Mouse (Mus musculus) MEL (cell line): ENCODE results near the gene Oxct1. TPM values are rescaled to one million over a fixed set of nuclear protein-coding genes. Genes with fewer than 3 reads are reported as not detected.

Source experiments
- DNase-seq: peaks from one replicate; pipeline ENCODE4 v3.0.0; 2011; ENCODE audit warnings: low read depth, low spot score
- H3K27ac ChIP-seq: 2 replicates; pipeline ENCODE4 v1.5.1; 2012; ENCODE audit warnings: low read depth, mild to moderate bottlenecking, control low read depth, low read length, moderate library complexity; ENCODE audit not compliant: control insufficient read depth
- H3K27me3 ChIP-seq, 2 experiments: fragments of 150-350 bp in 1 of 2; sonication (generic) in 1 of 2; 2 replicates each; pipeline ENCODE4 v1.6.1; 2012; ENCODE audit warnings: low read length in 2 of 2, mild to moderate bottlenecking in 2 of 2, improper control_type of control experiment in 1 of 2, moderate library complexity in 1 of 2; ENCODE audit not compliant: insufficient read depth in 2 of 2, control insufficient read depth in 1 of 2
- H3K36me3 ChIP-seq, 2 experiments: 2 replicates each; pipeline ENCODE4 v1.6.1; 2012 to 2014; ENCODE audit warnings: low read length in 2 of 2, improper control_type of control experiment in 1 of 2, inconsistent platforms in 1 of 2, mild to moderate bottlenecking in 1 of 2; ENCODE audit not compliant: insufficient read depth in 2 of 2, control insufficient read depth in 1 of 2
- H3K4me1 ChIP-seq, 2 experiments: fragments of 150-350 bp in 1 of 2; sonication (generic) in 1 of 2; 2 replicates each; pipeline ENCODE4 v1.6.1; 2012; ENCODE audit warnings: low read length in 2 of 2, improper control_type of control experiment in 1 of 2, mild to moderate bottlenecking in 1 of 2; ENCODE audit not compliant: insufficient read depth in 2 of 2, control insufficient read depth in 1 of 2
- H3K4me3 ChIP-seq, 2 experiments: fragments of 150-350 bp in 1 of 2; sonication (generic) in 1 of 2; 2 replicates each; pipeline ENCODE4 v1.5.1; 2012; ENCODE audit warnings: low read depth in 2 of 2, low read length in 2 of 2, mild to moderate bottlenecking in 2 of 2, moderate library complexity in 2 of 2, control low read depth in 1 of 2, improper control_type of control experiment in 1 of 2; ENCODE audit not compliant: control insufficient read depth in 1 of 2, insufficient read depth in 1 of 2
- H3K79me2 ChIP-seq: 2 replicates; pipeline ENCODE4 v1.6.1; 2012; ENCODE audit warnings: mild to moderate bottlenecking, low read length, moderate library complexity; ENCODE audit not compliant: control insufficient read depth, poor library complexity, insufficient read depth
- H3K9ac ChIP-seq: 2 replicates; pipeline ENCODE4 v1.6.1; 2012; ENCODE audit warnings: low read depth, mild to moderate bottlenecking, control low read depth, low read length, moderate library complexity; ENCODE audit not compliant: control insufficient read depth, poor library complexity, severe bottlenecking
- H3K9me3 ChIP-seq: fragments of 150-350 bp; sonication (generic); replicated peaks from 2 replicates; pipeline ENCODE4 v1.6.1; 2012; ENCODE audit warnings: mild to moderate bottlenecking, low read length, improper control_type of control experiment, moderate library complexity; ENCODE audit not compliant: insufficient read depth
- BHLHE40 ChIP-seq: IDR thresholded peaks from 2 replicates; pipeline ENCODE4 v1.6.1; 2012; ENCODE audit warnings: low read depth, mild to moderate bottlenecking, inconsistent platforms, low read length, improper control_type of control experiment, borderline replicate concordance
- CHD1 ChIP-seq: IDR thresholded peaks from 2 replicates; pipeline ENCODE4 v1.6.1; 2012; ENCODE audit warnings: low read depth, mild to moderate bottlenecking, inconsistent platforms, low read length, improper control_type of control experiment
- CTCF ChIP-seq, 3 experiments: IDR thresholded peaks in 2 of 3; conservative IDR thresholded peaks in 1 of 3; 2 replicates each; pipeline ENCODE4 v1.5.1; 2011 to 2012; ENCODE audit warnings: low read length in 3 of 3, low read depth in 2 of 3, mild to moderate bottlenecking in 2 of 3, improper control_type of control experiment in 1 of 3, inconsistent platforms in 1 of 3, mixed read lengths in 1 of 3, moderate library complexity in 1 of 3; ENCODE audit not compliant: control insufficient read depth in 1 of 3, insufficient read depth in 1 of 3, poor library complexity in 1 of 3, severe bottlenecking in 1 of 3
- EP300 ChIP-seq, 2 experiments: IDR thresholded peaks; 2 replicates each; pipeline ENCODE4 v1.6.1; 2011; ENCODE audit warnings: improper control_type of control experiment in 2 of 2, low read length in 2 of 2, low read depth in 1 of 2, mild to moderate bottlenecking in 1 of 2
- GATA1 ChIP-seq: IDR thresholded peaks from 2 replicates; pipeline ENCODE4 v1.6.1; 2011; ENCODE audit warnings: low read depth, low read length, improper control_type of control experiment
- HCFC1 ChIP-seq: IDR thresholded peaks from 2 replicates; pipeline ENCODE4 v1.6.1; 2012; ENCODE audit warnings: low read depth, mild to moderate bottlenecking, inconsistent platforms, low read length, improper control_type of control experiment, moderate library complexity
- KAT2A ChIP-seq: conservative IDR thresholded peaks from 2 replicates; pipeline ENCODE4 v1.6.1; 2012; ENCODE audit warnings: low read depth, low read length, improper control_type of control experiment, inconsistent platforms
- MAFK ChIP-seq: IDR thresholded peaks from 2 replicates; pipeline ENCODE4 v1.6.1; 2011; ENCODE audit warnings: low read depth, mild to moderate bottlenecking, low read length, improper control_type of control experiment, borderline replicate concordance
- MEF2A ChIP-seq: IDR thresholded peaks from 2 replicates; pipeline ENCODE4 v1.6.1; 2014; ENCODE audit warnings: low read depth, mild to moderate bottlenecking, inconsistent platforms, low read length, improper control_type of control experiment; ENCODE audit not compliant: poor library complexity, insufficient replicate concordance, severe bottlenecking; ENCODE audit errors: extremely low read depth
- MYB ChIP-seq: IDR thresholded peaks from 2 replicates; pipeline ENCODE4 v1.6.1; 2011; ENCODE audit warnings: mild to moderate bottlenecking, low read depth, low read length, improper control_type of control experiment
- MYC ChIP-seq: IDR thresholded peaks from 2 replicates; pipeline ENCODE4 v1.6.1; 2011; ENCODE audit warnings: low read depth, mild to moderate bottlenecking, low read length, improper control_type of control experiment, moderate library complexity
- NELFE ChIP-seq: IDR thresholded peaks from 2 replicates; pipeline ENCODE4 v1.6.1; 2011; ENCODE audit warnings: low read depth, low read length, improper control_type of control experiment
- NRF1 ChIP-seq: IDR thresholded peaks from 2 replicates; pipeline ENCODE4 v1.6.1; 2014; ENCODE audit warnings: low read depth, mild to moderate bottlenecking, inconsistent platforms, low read length, improper control_type of control experiment, moderate library complexity; ENCODE audit not compliant: poor library complexity, insufficient read depth, severe bottlenecking
- POLR2A ChIP-seq, 2 experiments: IDR thresholded peaks; 2 replicates each; pipeline ENCODE4 v1.6.1; 2011 to 2012; ENCODE audit warnings: low read length in 2 of 2, mild to moderate bottlenecking in 2 of 2, control low read depth in 1 of 2, improper control_type of control experiment in 1 of 2, low read depth in 1 of 2, moderate library complexity in 1 of 2; ENCODE audit not compliant: control insufficient read depth in 1 of 2, insufficient read depth in 1 of 2, poor library complexity in 1 of 2
- POLR2AphosphoS2 ChIP-seq: IDR thresholded peaks from 2 replicates; pipeline ENCODE4 v1.6.1; 2011; ENCODE audit warnings: low read length, improper control_type of control experiment
- POLR2AphosphoS5 ChIP-seq: IDR thresholded peaks from 2 replicates; pipeline ENCODE4 v1.6.1; 2012; ENCODE audit warnings: low read depth, borderline replicate concordance, mild to moderate bottlenecking, inconsistent platforms, low read length, moderate library complexity, mixed read lengths
- SIN3A ChIP-seq: IDR thresholded peaks from 2 replicates; pipeline ENCODE4 v1.6.1; 2012; ENCODE audit warnings: low read length, improper control_type of control experiment, inconsistent platforms
- SMC3 ChIP-seq: IDR thresholded peaks from 2 replicates; pipeline ENCODE4 v1.6.1; 2011; ENCODE audit warnings: low read depth, low read length, improper control_type of control experiment
- TAL1 ChIP-seq: IDR thresholded peaks from 2 replicates; pipeline ENCODE4 v1.6.1; 2012; ENCODE audit warnings: mild to moderate bottlenecking, inconsistent platforms, low read length, moderate library complexity, mixed read lengths
- USF1 ChIP-seq: IDR thresholded peaks from 2 replicates; pipeline ENCODE4 v1.6.1; 2014; ENCODE audit warnings: low read depth, mild to moderate bottlenecking, inconsistent platforms, low read length, improper control_type of control experiment, moderate library complexity
- USF2 ChIP-seq, 2 experiments: IDR thresholded peaks; 2 replicates each; pipeline ENCODE4 v1.6.1; 2011 to 2012; ENCODE audit warnings: improper control_type of control experiment in 2 of 2, low read length in 2 of 2, borderline replicate concordance in 1 of 2, inconsistent platforms in 1 of 2, low read depth in 1 of 2, mild to moderate bottlenecking in 1 of 2; ENCODE audit not compliant: insufficient read depth in 1 of 2
- ZC3H11A ChIP-seq: IDR thresholded peaks from 2 replicates; pipeline ENCODE4 v1.6.1; 2012; ENCODE audit warnings: low read depth, mild to moderate bottlenecking, inconsistent platforms, low read length, improper control_type of control experiment
- ZKSCAN1 ChIP-seq: IDR thresholded peaks from 2 replicates; pipeline ENCODE4 v1.6.1; 2012; ENCODE audit warnings: low read depth, mild to moderate bottlenecking, inconsistent platforms, low read length, improper control_type of control experiment, moderate library complexity
- ZMIZ1 ChIP-seq: IDR thresholded peaks from 2 replicates; pipeline ENCODE4 v1.6.1; 2012; ENCODE audit warnings: low read depth, mild to moderate bottlenecking, inconsistent platforms, low read length, improper control_type of control experiment, moderate library complexity
- ZNF384 ChIP-seq: IDR thresholded peaks from 2 replicates; pipeline ENCODE4 v1.6.1; 2012; ENCODE audit warnings: low read depth, mild to moderate bottlenecking, inconsistent platforms, low read length, improper control_type of control experiment
- polyA plus RNA-seq, 2 experiments: library from polyadenylated mRNA; stranded (reverse) in 1 of 2; unstranded in 1 of 2; fragments of >175 nt in 1 of 2; fragments of >200 nt in 1 of 2; gene quantifications; 2 replicates each; pipeline versions ENCODE4 v1.2.1 to v1.2.4; 2012; ENCODE audit warnings: low replicate concordance in 2 of 2, low read depth in 1 of 2; ENCODE audit not compliant: insufficient read length in 2 of 2, insufficient read depth in 1 of 2, missing spikeins in 1 of 2
- total RNA-seq: library from RNA; depleted of rRNA; stranded (reverse); fragments of 300-350 nt; gene quantifications from 2 replicates; pipeline ENCODE4 v1.2.3, GENCODE M21; 2012

The Oxct1 gene
- total and polyA plus RNA-seq, 3 experiments, result 112 to 168 TPM; not detected in 1

DNA sequence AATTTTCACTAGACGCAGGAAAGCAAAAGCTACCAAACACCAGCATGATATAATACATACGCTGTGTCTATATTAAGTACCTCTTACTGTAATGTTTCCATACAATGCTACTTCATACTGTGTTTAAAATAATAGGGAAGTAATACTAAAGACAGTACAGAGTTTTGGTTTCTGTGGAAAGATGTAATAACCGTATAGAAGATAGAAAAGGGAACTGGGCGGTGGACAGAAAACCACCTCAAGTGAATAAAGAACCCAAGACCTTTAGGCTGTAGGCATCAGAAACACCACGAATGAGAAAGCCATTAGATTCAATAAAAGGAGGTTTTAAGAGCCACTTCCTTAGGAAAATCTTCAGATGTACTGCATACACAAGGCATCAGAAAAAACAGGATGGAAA, 43.5 kb upstream of the Oxct1 start:
- Histone ChIP-seq H3K4me3 (no peak overlapping the region), H3K36me3 (peaks cover 12 to 22% of the 10 kb centered on the region in 2 experiments), H3K9me3 (no peaks in the 10 kb centered on the region), H3K4me1 (peaks cover 3 to 4% of the 10 kb centered on the region in 2 experiments; a peak in 3 of 4 replicates), H3K27me3 (no peaks in the 10 kb centered on the region), H3K27ac (no peak overlapping the region), H3K79me2 (peaks cover 6% of the 10 kb centered on the region; the same call in 1 of the 2 replicates), H3K9ac (no peak overlapping the region)
- peak; percentile 55 for DNase-seq
- no peak for TF ChIP-seq SIN3A
- TF ChIP-seq EP300 (IDR thresholded peaks at IDR 0.05; ENCODE audit: low read depth in 1 of 2, low read length in 2 of 2), result 0 out of 4 replicates have a peak, but pooled peaks of 1 of the 2 experiments have one; percentile 14
- TF ChIP-seq ZC3H11A, result no peak
- TF ChIP-seq GATA1, result no peak
- TF ChIP-seq MEF2A, result no peak
- no peak for TF ChIP-seq MAFK
- TF ChIP-seq ZMIZ1, result no peak
- TF ChIP-seq NRF1, result no peak
- TF ChIP-seq POLR2AphosphoS5, result no peak

DNA sequence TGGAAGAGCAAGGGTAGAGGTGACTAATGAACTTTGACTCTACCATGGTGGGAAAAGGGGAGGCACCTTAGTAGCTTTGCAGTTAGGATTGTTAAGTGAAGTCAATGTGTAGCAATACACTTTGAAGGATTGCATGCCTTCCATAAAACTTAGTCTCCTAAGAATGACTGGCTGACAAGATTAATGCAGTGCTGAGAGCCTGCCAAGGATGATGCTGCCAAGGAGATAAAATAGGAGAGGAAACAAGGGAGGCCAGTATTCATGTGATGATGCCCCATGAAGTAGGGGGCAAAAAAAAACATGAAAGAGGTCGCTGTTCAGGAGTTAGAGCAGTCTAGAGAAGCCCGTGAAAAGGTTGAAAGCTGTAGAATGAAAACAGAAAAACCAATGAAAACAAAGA, 41.3 kb upstream of the Oxct1 start:
- H3K9me3 ChIP-seq, result no peaks in the 10 kb centered on the region
- no peak overlapping the region for H3K27ac ChIP-seq
- no peak for DNase-seq
- H3K27me3 ChIP-seq, result no peaks in the 10 kb centered on the region
- TF ChIP-seq POLR2AphosphoS2, result no peak
- no peak for TF ChIP-seq HCFC1
- TF ChIP-seq SMC3, result no peak
- TF ChIP-seq BHLHE40, result no peak
- TF ChIP-seq USF1, result no peak
- TF ChIP-seq ZKSCAN1, result no peak
- TF ChIP-seq POLR2A (IDR thresholded peaks at IDR 0.05; ENCODE audit: control insufficient read depth in 1 of 2, insufficient read depth in 1 of 2, low read depth in 1 of 2, low read length in 2 of 2, poor library complexity in 1 of 2), result no peak
- no peak for TF ChIP-seq MYB
- no peak for TF ChIP-seq MYC
- TF ChIP-seq USF2 (IDR thresholded peaks at IDR 0.05; ENCODE audit: borderline replicate concordance in 1 of 2, insufficient read depth in 1 of 2, low read depth in 1 of 2, low read length in 2 of 2), result no peak
- no peak for TF ChIP-seq TAL1
- no peak for TF ChIP-seq MAFK
- TF ChIP-seq CHD1, result no peak
- TF ChIP-seq EP300 (IDR thresholded peaks at IDR 0.05; ENCODE audit: low read depth in 1 of 2, low read length in 2 of 2), result no peak
- no peak for TF ChIP-seq ZNF384
- TF ChIP-seq CTCF (IDR thresholded peaks at IDR 0.05 in 2 of 3, conservative IDR thresholded peaks at IDR 0.05 in 1 of 3; ENCODE audit: control insufficient read depth in 1 of 3, insufficient read depth in 1 of 3, low read depth in 2 of 3, low read length in 3 of 3, poor library complexity in 1 of 3, severe bottlenecking in 1 of 3), result no peak
- TF ChIP-seq NELFE, result no peak
- no peak for TF ChIP-seq KAT2A
- no peaks in the 10 kb centered on the region for H3K79me2 ChIP-seq
- no peak overlapping the region for H3K9ac ChIP-seq
- no peak overlapping the region for H3K4me3 ChIP-seq
- peaks cover 2 to 4% of the 10 kb centered on the region in 2 experiments; a peak in 3 of 4 replicates for H3K4me1 ChIP-seq
- peaks cover 17 to 19% of the 10 kb centered on the region in 2 experiments for H3K36me3 ChIP-seq
